In the genomic region with DNA sequence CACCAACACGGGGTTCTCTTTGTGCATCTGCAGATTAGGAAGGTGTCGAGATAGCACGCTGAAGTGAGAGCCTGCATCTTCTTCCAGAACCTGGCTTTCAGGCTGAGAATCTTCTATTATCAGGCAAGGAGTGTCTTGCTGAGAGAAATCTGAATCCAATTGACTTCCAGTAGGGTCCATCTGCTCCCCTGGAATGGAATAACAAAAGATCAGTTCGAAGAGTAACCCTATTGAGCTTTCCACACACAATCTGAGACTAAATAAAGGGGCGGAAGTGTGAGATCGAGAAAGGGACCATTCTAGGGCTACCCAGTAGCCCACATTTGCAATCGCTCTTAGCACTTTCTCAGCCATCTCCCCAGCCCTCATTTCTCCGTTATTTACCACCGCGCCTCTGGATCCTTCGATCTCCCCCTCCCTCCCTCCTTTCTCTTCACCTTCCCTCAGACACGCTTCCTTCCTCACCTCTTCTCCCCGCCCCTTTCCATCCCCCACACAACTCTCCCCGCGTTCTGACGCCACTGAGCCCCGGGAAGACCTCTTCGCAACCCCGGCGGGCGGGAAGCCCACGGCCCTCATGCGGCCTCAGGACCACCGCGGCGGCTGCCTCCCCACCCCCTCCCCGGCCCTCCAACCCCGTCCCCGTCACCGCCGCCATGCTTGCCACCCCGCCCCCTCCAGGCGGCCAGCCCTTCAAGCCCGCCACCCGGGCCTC, we compare ENCODE assay signal across 8 mouse cellular contexts. TPM values are rescaled to one million over a fixed set of nuclear protein-coding genes. Genes with fewer than 3 reads are reported as not detected.
A peak's percentile ranks its signal among the peaks of the same experiment; 100 is the strongest.
DNase-seq lines count a peak whose midpoint lies in the region; ATAC-seq and TF ChIP-seq lines count a peak whose summit lies in the region.

No protein-coding gene starts in this region.

- TF ChIP-seq CTCF in MEL (IDR thresholded peaks at IDR 0.05 in 2 of 3, conservative IDR thresholded peaks at IDR 0.05 in 1 of 3; ENCODE audit: control insufficient read depth in 1 of 3, insufficient read depth in 1 of 3, low read depth in 2 of 3, low read length in 3 of 3, poor library complexity in 1 of 3, severe bottlenecking in 1 of 3): no peak

- peak overlapping the region; percentile 87 for H3K9ac ChIP-seq in heart, embryonic 15.5 days
- peak overlapping the region; percentile 79 for H3K9ac ChIP-seq in MEL (ENCODE audit: control insufficient read depth, low read depth, low read length, poor library complexity, severe bottlenecking)
- H3K9ac ChIP-seq in forebrain, embryonic 12.5 days: peak overlapping the region; percentile 89
- H3K9ac ChIP-seq in liver, embryonic 13.5 days: peak overlapping the region; percentile 81

- peaks cover 6% of the 10 kb centered on the region; the same call in 1 of the 2 replicates for H3K79me2 ChIP-seq in MEL (ENCODE audit: control insufficient read depth, insufficient read depth, low read length, poor library complexity)

- no peak for DNase-seq in heart, postnatal 36 days
- DNase-seq in MEL (ENCODE audit: low read depth, low spot score) (no peak), adipocyte (ENCODE audit: low spot score) (no peak)
- DNase-seq in liver, embryonic 13.5 days: no peak
- no peak for DNase-seq in gastrocnemius, postnatal 36 days
- no peak for DNase-seq in layer of hippocampus, postnatal 36 days

- ATAC-seq in heart, embryonic 15.5 days (replicated peaks; ENCODE audit: insufficient number of reproducible peaks, insufficient read depth, low FRiP score, low read depth): peak; percentile 72
- ATAC-seq in forebrain, embryonic 12.5 days (ENCODE audit: low FRiP score): peak; percentile 85
- peak; percentile 67 for ATAC-seq in liver, embryonic 13.5 days (ENCODE audit: low read depth)

- peak overlapping the region; percentile 80 for H3K27ac ChIP-seq in heart, embryonic 15.5 days
- no peak overlapping the region for H3K27ac ChIP-seq in MEL (ENCODE audit: control insufficient read depth, low read depth, low read length)
- peak overlapping the region; percentile 97 for H3K27ac ChIP-seq in forebrain, embryonic 12.5 days
- H3K27ac ChIP-seq in liver, embryonic 13.5 days: peak overlapping the region; percentile 63

- H3K36me3 ChIP-seq in heart, embryonic 15.5 days: peaks cover 17% of the 10 kb centered on the region; the same call in 1 of the 2 replicates
- peaks cover under 1 to 6% of the 10 kb centered on the region in 2 experiments for H3K36me3 ChIP-seq in MEL (ENCODE audit: control insufficient read depth in 1 of 2, insufficient read depth in 2 of 2, low read length in 2 of 2)
- H3K36me3 ChIP-seq in forebrain, embryonic 12.5 days (replicated peaks): peaks cover 34% of the 10 kb centered on the region
- peaks cover 4% of the 10 kb centered on the region; the same call in 1 of the 2 replicates for H3K36me3 ChIP-seq in liver, embryonic 13.5 days

- intact Hi-C loops in heart, postnatal 36 days (cut with DNase I): loop anchor here (5.0 kb wide), 1 partner anchor 87 kb away; a partner anchor contains a TSS
- intact Hi-C loops in gastrocnemius, postnatal 36 days (cut with DNase I): no loop called here

- no peak for TF ChIP-seq RAD21 in MEL (IDR thresholded peaks at IDR 0.05; ENCODE audit: low read depth, low read length)

- peak overlapping the region; percentile 66 for H3K4me2 ChIP-seq in heart, embryonic 15.5 days
- peak overlapping the region; percentile 64 for H3K4me2 ChIP-seq in forebrain, embryonic 12.5 days
- peak overlapping the region; percentile 87 for H3K4me2 ChIP-seq in liver, embryonic 13.5 days

- TF ChIP-seq EP300 in MEL (IDR thresholded peaks at IDR 0.05; ENCODE audit: low read depth in 1 of 2, low read length in 2 of 2): no peak

- H3K27me3 ChIP-seq in heart, embryonic 15.5 days: no peaks in the 10 kb centered on the region
- no peaks in the 10 kb centered on the region for H3K27me3 ChIP-seq in MEL (ENCODE audit: control insufficient read depth in 1 of 2, insufficient read depth in 2 of 2, low read length in 2 of 2)
- no peaks in the 10 kb centered on the region for H3K27me3 ChIP-seq in forebrain, embryonic 12.5 days
- H3K27me3 ChIP-seq in liver, embryonic 13.5 days: peaks cover 3% of the 10 kb centered on the region; the same call in 1 of the 2 replicates

- peak overlapping the region; percentile 93 for H3K4me3 ChIP-seq in heart, embryonic 15.5 days
- H3K4me3 ChIP-seq in MEL (ENCODE audit: control insufficient read depth in 1 of 2, insufficient read depth in 1 of 2, low read depth in 2 of 2, low read length in 2 of 2): peak overlapping the region; percentile 82 to 100
- peak overlapping the region; percentile 88 for H3K4me3 ChIP-seq in forebrain, embryonic 12.5 days (replicated peaks)
- H3K4me3 ChIP-seq in liver, embryonic 13.5 days (replicated peaks): peak overlapping the region; percentile 88

- H3K9me3 ChIP-seq in heart, embryonic 15.5 days (replicated peaks): no peaks in the 10 kb centered on the region
- no peaks in the 10 kb centered on the region for H3K9me3 ChIP-seq in MEL (replicated peaks; ENCODE audit: insufficient read depth, low read length)
- no peaks in the 10 kb centered on the region for H3K9me3 ChIP-seq in forebrain, embryonic 12.5 days
- H3K9me3 ChIP-seq in liver, embryonic 13.5 days (replicated peaks): no peaks in the 10 kb centered on the region

- WGBS in heart, embryonic 15.5 days: 1% methylated on average over 34 of the region's 35 CpGs
- 1% methylated on average over 29 of the region's 35 CpGs for WGBS in forebrain, embryonic 12.5 days
- WGBS in liver, embryonic 13.5 days (ENCODE audit: insufficient replicate concordance): 2% methylated on average over 35 of the region's 35 CpGs

- peak in 1 of 2 experiments; percentile 38; a peak in 1 of 4 replicates for TF ChIP-seq POLR2A in MEL (IDR thresholded peaks at IDR 0.05; ENCODE audit: control insufficient read depth in 1 of 2, insufficient read depth in 1 of 2, low read depth in 1 of 2, low read length in 2 of 2, poor library complexity in 1 of 2)

- peaks cover 13% of the 10 kb centered on the region for H3K4me1 ChIP-seq in heart, embryonic 15.5 days (replicated peaks)
- H3K4me1 ChIP-seq in MEL (ENCODE audit: control insufficient read depth in 1 of 2, insufficient read depth in 2 of 2, low read length in 2 of 2): peaks cover 3 to 7% of the 10 kb centered on the region in 2 experiments; a peak in 3 of 4 replicates
- H3K4me1 ChIP-seq in forebrain, embryonic 12.5 days: peaks cover 37% of the 10 kb centered on the region
- H3K4me1 ChIP-seq in liver, embryonic 13.5 days (replicated peaks): peaks cover 19% of the 10 kb centered on the region

TF ChIP-seq in MEL, 35 proteins besides CTCF, POLR2A, EP300 and RAD21:
- TF ChIP-seq ELF1 (IDR thresholded peaks at IDR 0.05; ENCODE audit: low read depth, low read length) (no peak), HCFC1 (IDR thresholded peaks at IDR 0.05; ENCODE audit: low read depth, low read length) (no peak), TAL1 (IDR thresholded peaks at IDR 0.05; ENCODE audit: low read length) (no peak), ZC3H11A (IDR thresholded peaks at IDR 0.05; ENCODE audit: low read depth, low read length) (no peak), MYC (IDR thresholded peaks at IDR 0.05; ENCODE audit: low read depth, low read length) (no peak), MEF2A (IDR thresholded peaks at IDR 0.05; ENCODE audit: extremely low read depth, insufficient replicate concordance, low read depth, low read length, poor library complexity, severe bottlenecking) (no peak), GATA1 (IDR thresholded peaks at IDR 0.05; ENCODE audit: low read depth, low read length) (no peak), ETS1 (IDR thresholded peaks at IDR 0.05; ENCODE audit: low read depth, low read length) (no peak), KAT2A (conservative IDR thresholded peaks at IDR 0.05; ENCODE audit: low read depth, low read length) (no peak), MXI1 (IDR thresholded peaks at IDR 0.05; ENCODE audit: low read depth, low read length) (no peak), UBTF (IDR thresholded peaks at IDR 0.05; ENCODE audit: borderline replicate concordance, insufficient read depth, low read depth, low read length) (no peak), ZMIZ1 (IDR thresholded peaks at IDR 0.05; ENCODE audit: low read depth, low read length) (no peak), TBP (IDR thresholded peaks at IDR 0.05; ENCODE audit: low read depth, low read length) (no peak), TCF12 (IDR thresholded peaks at IDR 0.05; ENCODE audit: low read depth, low read length) (no peak), MAX (IDR thresholded peaks at IDR 0.05; ENCODE audit: low read length) (no peak)

RNA-seq across cellular contexts. Expression of a gene that starts 0.5 kb away (rescaled TPM):
- 43.6 and 45.5 TPM in 2 replicates for polyA plus RNA-seq in heart, embryonic 15.5 days (2015; fragmentation: Nextera tagmentation; extraction: Ambion mirVana)
- 10 to 100 TPM; 32.8 to 34.7 TPM for total RNA-seq in heart, postnatal 36 days (2021)
- total RNA-seq in MEL (2012; rRNA removed): 13.4 and 16.6 TPM in 2 replicates
- 100 to 1,000 TPM in 1 of 2 experiments, 10 to 100 TPM in 1; 37.3 to 160 TPM for polyA plus RNA-seq in MEL (2012; ENCODE audit: insufficient read depth in 1 of 2, insufficient read length in 2 of 2, low read depth in 1 of 2, low replicate concordance in 2 of 2, missing spikeins in 1 of 2)
- 216 and 229 TPM in 2 replicates for polyA plus RNA-seq in forebrain, embryonic 12.5 days (2016; fragmentation: Nextera tagmentation; extraction: Ambion mirVana)
- 15.5 and 18.7 TPM in 2 replicates for polyA plus RNA-seq in liver, embryonic 13.5 days (2015; fragmentation: Nextera tagmentation; extraction: Ambion mirVana)
- total RNA-seq in gastrocnemius, postnatal 36 days (2021): 10 to 100 TPM; 14.2 to 16.0 TPM
- total RNA-seq in layer of hippocampus, postnatal 36 days (2021): 100 to 1,000 TPM; 145 to 163 TPM

RNA-seq across cellular contexts. Expression of a gene that starts 18.7 kb away (rescaled TPM):
- 3.5 and 4.8 TPM in 2 replicates for polyA plus RNA-seq in heart, embryonic 15.5 days (2015; fragmentation: Nextera tagmentation; extraction: Ambion mirVana)
- total RNA-seq in heart, postnatal 36 days (2021): 1 to 10 TPM; 3.9 to 4.4 TPM
- total RNA-seq in MEL (2012; rRNA removed): 0.77 and 2.6 TPM in 2 replicates
- 1 to 10 TPM in 1 of 2 experiments, not detected in 1; 9.4 TPM for polyA plus RNA-seq in MEL (2012; ENCODE audit: insufficient read depth in 1 of 2, insufficient read length in 2 of 2, low read depth in 1 of 2, low replicate concordance in 2 of 2, missing spikeins in 1 of 2)
- 9.3 and 12.7 TPM in 2 replicates for polyA plus RNA-seq in forebrain, embryonic 12.5 days (2016; fragmentation: Nextera tagmentation; extraction: Ambion mirVana)
- 0.14 and 0.20 TPM in 2 replicates for polyA plus RNA-seq in liver, embryonic 13.5 days (2015; fragmentation: Nextera tagmentation; extraction: Ambion mirVana)
- 1 to 10 TPM; 6.7 to 8.1 TPM for total RNA-seq in gastrocnemius, postnatal 36 days (2021)
- total RNA-seq in layer of hippocampus, postnatal 36 days (2021): 100 to 1,000 TPM; 556 to 596 TPM

Comparison
In these comparisons a context has a peak if more than half of its experiments do, and no peak if none do; other contexts are left out.
1. RNA of a gene that starts 18.7 kb away (total RNA-seq): 556 to 596 TPM in layer of hippocampus, postnatal 36 days; 6.7 to 8.1 TPM in gastrocnemius, postnatal 36 days, 3.9 to 4.4 TPM in heart, postnatal 36 days and 0.77 to 2.6 TPM in MEL; every median in the first group is over 10 times any median in the second.
2. Peak in every context shown above with its lines, with median percentiles within 50 percentile points of each other: ATAC-seq, H3K4me2 ChIP-seq, H3K4me3 ChIP-seq and H3K9ac ChIP-seq.